Mouse (Mus musculus) adrenal gland, adult 8-10 months (tissue): Measurements from ENCODE around the gene Esyt1. TPM values are rescaled to one million over a fixed set of nuclear protein-coding genes. Genes with fewer than 3 reads are reported as not detected.

Source experiments
- DNase-seq: peaks from one replicate; pipeline ENCODE4 v3.0.0; 2022
- microRNA-seq, 2 experiments: library from miRNA; unstranded; fragments of <30 nt; microRNA quantifications; one replicate each; pipeline ENCODE4 v1.2.0; 2022
- total RNA-seq, 4 experiments: library from RNA; stranded (reverse); gene quantifications; 2 replicates each; pipeline ENCODE4 v1.2.4; 2022

Esyt1 gene
- total RNA-seq, 4 experiments from 2014 or later, result 22.8 to 44.9 (median 33.2) TPM

DNA sequence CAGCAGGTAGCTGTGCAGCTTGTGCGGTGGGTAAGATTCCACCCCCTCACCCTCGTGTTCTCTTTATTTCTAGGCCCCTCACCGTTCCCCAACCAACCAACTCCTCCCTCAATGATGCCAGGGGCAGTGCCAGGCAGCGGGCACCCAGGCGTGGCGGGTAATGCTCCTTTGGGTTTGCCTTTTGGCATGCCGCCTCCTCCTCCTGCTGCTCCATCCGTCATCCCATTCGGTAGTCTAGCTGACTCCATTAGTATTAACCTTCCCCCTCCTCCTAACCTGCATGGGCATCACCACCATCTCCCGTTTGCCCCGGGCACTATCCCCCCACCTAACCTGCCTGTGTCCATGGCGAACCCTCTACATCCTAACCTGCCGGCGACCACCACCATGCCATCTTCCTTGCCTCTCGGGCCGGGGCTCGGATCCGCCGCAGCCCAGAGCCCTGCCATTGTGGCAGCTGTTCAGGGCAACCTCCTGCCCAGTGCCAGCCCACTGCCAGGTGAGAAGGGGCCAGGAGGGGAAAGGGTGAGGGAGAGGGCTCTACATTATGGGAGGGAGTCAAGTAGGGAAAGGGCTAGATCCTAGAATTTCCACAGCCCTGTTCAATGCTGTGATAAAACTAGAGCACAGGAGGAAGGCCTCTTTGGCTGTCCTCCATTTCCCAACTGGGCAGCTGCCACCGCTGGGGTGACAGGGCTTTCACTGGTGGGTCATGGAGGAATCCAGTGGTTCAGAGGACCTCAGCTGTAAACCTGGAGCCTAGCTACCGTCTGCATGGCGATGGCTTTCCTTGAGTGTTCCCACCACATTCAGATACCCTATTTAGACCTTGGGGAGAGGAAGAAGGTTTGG is 37.6 kb downstream of the Esyt1 start:
- DNase-seq, result no peak

DNA sequence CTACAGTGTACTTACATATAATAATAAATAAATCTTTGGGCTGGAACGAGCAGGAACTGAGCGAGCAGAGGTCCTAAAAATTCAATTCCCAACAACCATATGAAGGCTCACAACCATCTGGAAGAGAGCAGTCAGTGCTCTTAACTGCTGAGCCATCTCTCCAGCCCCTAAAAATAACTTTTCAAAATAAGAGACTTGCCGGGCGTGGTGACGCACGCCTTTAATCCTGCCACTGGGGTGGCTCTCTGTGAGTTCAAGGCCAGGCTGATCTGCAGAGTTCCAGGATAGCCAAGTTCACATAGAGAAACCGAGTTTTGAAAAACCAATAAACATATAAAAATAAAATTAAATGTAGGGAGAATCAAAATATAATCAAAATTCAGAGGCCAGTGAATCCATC is 39.3 kb downstream of the Esyt1 start:
- peak; percentile 61 for DNase-seq

DNA sequence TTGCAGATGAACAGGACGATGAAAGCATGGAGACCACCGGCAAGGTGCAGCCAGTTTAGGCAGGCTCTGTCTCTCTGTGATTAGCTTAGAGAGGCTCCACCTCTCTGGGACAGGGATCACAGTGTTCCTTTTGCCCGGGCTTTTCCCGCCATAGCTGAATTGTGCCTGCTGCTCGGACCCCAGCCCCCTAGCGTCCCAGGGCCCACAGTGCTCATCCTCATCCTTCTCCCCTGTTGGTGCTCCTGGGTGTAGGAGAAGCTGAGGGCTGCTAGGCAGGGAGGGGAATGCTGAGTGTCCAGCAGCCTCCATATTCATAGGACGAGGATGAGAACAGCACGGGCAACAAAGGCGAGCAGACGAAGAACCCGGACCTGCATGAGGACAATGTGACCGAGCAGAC is 51.3 kb downstream of the Esyt1 start:
- no peak for DNase-seq

DNA sequence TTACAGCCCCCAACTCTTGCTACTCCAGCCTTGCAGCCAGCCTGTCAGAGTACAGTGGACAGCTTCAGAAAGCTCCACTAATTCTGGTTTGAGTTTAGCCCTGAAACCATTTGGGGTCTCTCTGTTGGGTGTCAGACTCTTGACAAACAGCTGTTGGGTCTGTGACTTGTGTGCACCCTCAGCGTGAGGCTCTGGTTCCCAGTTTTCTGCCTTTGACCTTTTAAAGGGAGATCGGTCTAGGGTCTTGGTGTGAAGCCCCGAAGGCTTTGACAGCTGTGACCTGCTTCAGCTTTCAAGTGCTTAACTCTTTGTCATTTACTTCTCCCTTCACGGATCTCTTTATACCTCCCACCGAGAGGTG is 65.4 kb downstream of the Esyt1 start:
- DNase-seq, result no peak

Small RNAs within 50 kb of the gene (microRNA-seq; reads per million reads assigned to microRNA genes)
- gene Gm47275, result 0 reads per million in 2 experiments
- gene Mir6916, result 0 to 0.18 reads per million in 2 experiments

Other genes with a start within 250 kb of the Esyt1 start
- under 1 TPM in 2 of 4 experiments, not detected in 2; 0.22 to 0.28 TPM for gene Il23a, start 227.1 kb downstream of the Esyt1 start, total RNA-seq
- gene Pan2, start 222.5 kb downstream of the Esyt1 start, total RNA-seq, result 10 to 100 TPM; 17.5 to 35.4 (median 24.2) TPM
- 100 to 1,000 TPM; 172 to 202 (median 177) TPM for gene Cnpy2, start 203.4 kb downstream of the Esyt1 start, total RNA-seq
- 100 to 1,000 TPM; 197 to 297 (median 255) TPM for gene Cs, start 188.1 kb downstream of the Esyt1 start, total RNA-seq
- 100 to 1,000 TPM in 2 of 4 experiments, 10 to 100 TPM in 2; 72.2 to 114 (median 86.6) TPM for gene Coq10a, start 156.9 kb downstream of the Esyt1 start, total RNA-seq
- 10 to 100 TPM; 53.7 to 90.5 (median 68.1) TPM for gene Ankrd52, start 148.8 kb downstream of the Esyt1 start, total RNA-seq
- under 1 TPM in 2 of 4 experiments, not detected in 2; 0.24 to 0.40 TPM for gene Slc39a5, start 124.6 kb downstream of the Esyt1 start, total RNA-seq
- gene Nabp2, start 114.4 kb downstream of the Esyt1 start, total RNA-seq, result 10 to 100 TPM; 76.6 to 93.8 (median 86.8) TPM
- 10 to 100 TPM; 39.1 to 55.4 (median 50.8) TPM for gene Rnf41, start 114.2 kb downstream of the Esyt1 start, total RNA-seq
- 100 to 1,000 TPM; 103 to 155 (median 127) TPM for gene Smarcc2, start 66.6 kb downstream of the Esyt1 start, total RNA-seq
- gene Myl6, start 31.7 kb downstream of the Esyt1 start, total RNA-seq, result 100 to 1,000 TPM; 760 to 841 (median 820) TPM
- 10 to 100 TPM in 2 of 4 experiments, 1 to 10 TPM in 2; 4.8 to 11.6 (median 7.9) TPM for gene Myl6b, start 27.2 kb downstream of the Esyt1 start, total RNA-seq
- 10 to 100 TPM; 12.9 to 15.0 (median 13.6) TPM for gene Zc3h10, start 21.9 kb upstream of the Esyt1 start, total RNA-seq
- gene Rpl41, start 23.4 kb upstream of the Esyt1 start, total RNA-seq, result 1,000 to 10,000 TPM; 2,263 to 2,673 (median 2,524) TPM
- 10 to 100 TPM; 67.4 to 77.6 (median 70.5) TPM for gene Pa2g4, start 40.1 kb upstream of the Esyt1 start, total RNA-seq
- gene Erbb3, start 63.8 kb upstream of the Esyt1 start, total RNA-seq, result 1 to 10 TPM; 2.5 to 5.8 (median 4.6) TPM
- gene Rps26, start 100.9 kb upstream of the Esyt1 start, total RNA-seq, result 100 to 1,000 TPM; 401 to 777 (median 537) TPM
- gene Ikzf4, start 120.1 kb upstream of the Esyt1 start, total RNA-seq, result 10 to 100 TPM in 1 of 4 experiments, 1 to 10 TPM in 3; 1.6 to 10.8 (median 3.7) TPM
- 10 to 100 TPM; 28.7 to 35.1 (median 31.4) TPM for gene Suox, start 148.2 kb upstream of the Esyt1 start, total RNA-seq
- 100 to 1,000 TPM; 126 to 149 (median 145) TPM for gene Rab5b, start 170.4 kb upstream of the Esyt1 start, total RNA-seq
- 1 to 10 TPM; 1.1 to 1.7 (median 1.3) TPM for gene Pmel, start 178.3 kb upstream of the Esyt1 start, total RNA-seq
- gene Cdk2, start 179.2 kb upstream of the Esyt1 start, total RNA-seq, result 10 to 100 TPM; 13.4 to 26.6 (median 19.3) TPM
- gene Dgka, start 219.0 kb upstream of the Esyt1 start, total RNA-seq, result 10 to 100 TPM; 16.5 to 41.1 (median 28.6) TPM
- 10 to 100 TPM; 24.1 to 31.9 (median 27.0) TPM for gene Pym1, start 222.0 kb upstream of the Esyt1 start, total RNA-seq